Mouse (Mus musculus): ENCODE results near the gene Gli2.

GRCm38 (mm10) chr1:119087539-119087938, 34.1 kb upstream of the Gli2 start:
- no peak for TF ChIP-seq POLR2A (IDR thresholded peaks at IDR 0.05; ENCODE audit: control insufficient read depth in 1 of 2, insufficient read depth in 1 of 2, low read depth in 1 of 2, low read length in 2 of 2, poor library complexity in 1 of 2)
- TF ChIP-seq GABPA (IDR thresholded peaks at IDR 0.05; ENCODE audit: low read depth, low read length) = no peak
- no peak for TF ChIP-seq NRF1 (IDR thresholded peaks at IDR 0.05; ENCODE audit: insufficient read depth, low read depth, low read length, poor library complexity, severe bottlenecking)
- TF ChIP-seq MAX (IDR thresholded peaks at IDR 0.05; ENCODE audit: low read length) = peak; percentile 50
- no peak for TF ChIP-seq RCOR1 (IDR thresholded peaks at IDR 0.05; ENCODE audit: low read depth, low read length)
- peak; percentile 66 for TF ChIP-seq ZC3H11A (IDR thresholded peaks at IDR 0.05; ENCODE audit: low read depth, low read length)
- peak; percentile 81 for TF ChIP-seq USF1 (IDR thresholded peaks at IDR 0.05; ENCODE audit: low read depth, low read length)
- no peak for TF ChIP-seq GATA1 (IDR thresholded peaks at IDR 0.05; ENCODE audit: low read depth, low read length)
- no peak for TF ChIP-seq EP300 (IDR thresholded peaks at IDR 0.05; ENCODE audit: low read depth in 1 of 2, low read length in 2 of 2)

Data from MEL (cell line).